Mouse (Mus musculus): Measurements from ENCODE around the gene Bbip1. TPM values are rescaled to one million over a fixed set of nuclear protein-coding genes. Genes with fewer than 3 reads are reported as not detected.
"Not testable (repeated sequence)": the region's sequence is repeated elsewhere in the genome, so short reads cannot be mapped to it uniquely, and the experiment has no call there.

Bbip1 gene
- total RNA-seq (2014; fragmentation: Nextera tagmentation) = 63.6 and 91.9 TPM in 2 replicates
- 33.7 and 37.1 TPM in 2 replicates for total RNA-seq (2017)

DNA sequence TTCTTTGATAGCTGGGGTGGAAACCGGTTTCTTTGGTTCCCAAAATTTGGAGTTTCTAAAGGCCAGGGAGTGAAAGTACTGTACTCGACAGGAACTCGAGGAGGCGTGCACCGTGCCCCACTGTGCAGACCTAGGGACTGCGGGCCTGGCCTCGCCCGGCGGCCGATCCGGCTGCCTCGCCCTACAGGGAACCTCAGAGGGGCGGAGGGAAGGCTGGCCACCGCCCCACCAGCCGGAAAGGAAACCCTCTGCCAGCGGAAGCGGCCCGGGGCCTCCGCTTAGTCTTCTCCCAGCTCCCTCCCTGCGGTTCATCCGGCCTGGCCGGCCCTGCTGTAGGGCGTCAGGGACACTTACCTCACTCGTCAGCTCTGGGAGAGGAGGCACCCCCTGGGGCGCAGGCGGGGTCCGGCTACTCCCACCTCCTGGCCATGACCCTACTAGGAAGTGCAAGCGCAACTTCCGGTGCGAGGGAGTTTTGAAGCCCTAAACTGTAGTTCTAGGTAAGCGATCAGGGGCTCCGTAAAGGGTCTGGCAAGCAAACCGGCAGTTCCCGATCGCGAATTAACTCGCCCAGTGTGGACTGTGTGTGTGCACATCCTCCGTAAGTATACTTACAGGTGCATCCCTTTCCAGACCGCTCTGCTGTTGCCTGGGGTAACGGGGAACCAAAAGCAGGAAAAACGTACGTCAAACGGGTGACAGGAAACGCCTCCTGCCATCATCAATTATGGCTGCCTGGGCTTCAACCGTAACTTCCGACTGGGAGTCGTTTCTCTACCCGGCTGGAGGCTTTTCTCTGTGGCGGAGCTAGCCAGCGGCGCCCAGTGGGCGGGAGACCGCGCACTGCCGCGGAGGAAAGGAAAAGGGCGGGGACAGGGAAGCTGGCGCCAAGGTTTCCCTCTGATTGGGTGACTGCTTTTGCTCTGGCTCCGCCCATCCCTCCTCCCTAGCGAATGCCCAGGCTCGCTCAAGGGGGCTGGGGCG lies at the start of gene Bbip1, which contains the start of gene Shoc2:
Gene Bbip1 (minus strand): TSS at position 826 of the 984 bp plus-strand sequence.
Gene Shoc2 (plus strand): TSS at position 505 of the 984 bp plus-strand sequence.
- ATAC-seq (replicated peaks; ENCODE audit: poor library complexity, severe bottlenecking) = peak; percentile 78

DNA sequence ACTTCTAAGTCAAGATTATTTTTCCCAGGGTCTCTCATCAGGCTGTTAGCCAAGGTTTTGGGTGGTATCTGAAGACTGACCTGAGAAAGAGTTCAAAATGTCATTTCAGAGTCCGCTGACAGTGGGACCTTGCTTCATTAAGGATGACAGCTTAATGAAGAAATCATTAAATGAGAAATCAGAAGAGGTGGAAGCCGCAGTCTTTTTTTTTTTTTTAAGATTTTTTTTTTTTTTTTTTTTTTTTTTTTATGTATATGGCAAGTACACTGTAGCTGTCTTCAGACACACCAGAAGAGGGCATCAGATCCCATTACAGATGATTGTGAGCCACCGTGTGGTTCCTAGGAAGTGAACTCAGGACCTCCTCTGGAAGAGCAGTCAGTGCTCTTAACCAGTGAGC lies 49.4 kb upstream of the Bbip1 start:
- no peak for ATAC-seq (replicated peaks; ENCODE audit: poor library complexity, severe bottlenecking)

DNA sequence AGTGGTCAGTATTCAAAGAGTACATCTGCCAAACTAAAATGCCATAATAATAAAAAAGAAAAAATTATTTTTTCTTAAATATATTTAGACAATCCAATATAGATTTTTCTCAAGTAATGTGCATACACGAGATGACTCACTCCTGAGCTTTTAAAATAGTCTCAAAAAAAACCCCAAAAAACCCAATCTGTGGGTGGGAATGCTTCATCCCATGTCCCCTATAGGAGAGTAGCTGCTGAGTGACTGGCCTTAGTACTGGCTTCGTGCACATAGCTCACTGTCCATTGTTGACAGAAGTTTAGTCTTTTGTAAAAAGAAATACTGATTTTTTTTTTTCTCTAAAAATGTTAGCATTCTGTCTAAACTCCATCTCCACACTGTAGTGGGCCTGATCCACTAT lies 46.1 kb upstream of the Bbip1 start:
- ATAC-seq (replicated peaks; ENCODE audit: poor library complexity, severe bottlenecking) = no peak

DNA sequence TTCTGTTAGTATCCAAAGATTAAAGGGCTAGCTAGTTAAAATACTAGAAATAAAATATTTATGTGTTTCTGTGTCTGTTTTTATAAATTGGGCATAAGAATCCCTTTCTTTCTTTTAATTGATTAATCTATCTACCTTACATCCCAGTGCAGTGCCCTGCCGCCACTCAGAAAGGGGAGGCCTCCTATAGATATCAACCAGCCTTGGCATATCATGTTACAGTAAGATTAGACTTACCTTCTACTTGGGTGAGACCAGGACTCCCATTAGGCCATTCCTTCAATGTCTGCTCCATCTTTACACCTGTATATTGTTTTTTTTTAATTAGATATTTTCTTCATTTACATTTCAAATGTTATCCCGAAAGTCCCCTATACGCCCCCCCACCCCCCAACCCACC lies 40.2 kb upstream of the Bbip1 start:
- no peak for ATAC-seq (replicated peaks; ENCODE audit: poor library complexity, severe bottlenecking)

DNA sequence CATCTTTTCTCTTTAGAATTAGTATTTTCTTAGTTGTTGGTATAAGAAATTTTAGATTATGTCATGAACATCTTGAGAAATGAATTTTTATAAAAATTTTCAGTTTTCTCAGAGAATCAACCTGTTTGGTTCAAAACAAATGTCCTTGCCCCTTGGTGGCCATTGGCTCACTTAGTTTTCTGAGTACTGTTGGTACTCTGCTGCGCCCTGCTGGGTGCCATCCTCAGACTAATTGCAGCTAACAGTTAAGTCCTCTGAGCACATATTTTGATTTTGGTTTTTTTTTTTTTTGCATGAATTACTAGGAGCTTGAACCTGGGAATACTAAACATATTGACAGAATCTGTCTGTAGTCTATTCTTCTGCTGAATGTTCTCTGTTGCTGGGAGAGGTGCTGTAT lies 38.9 kb upstream of the Bbip1 start:
- ATAC-seq (replicated peaks; ENCODE audit: poor library complexity, severe bottlenecking) = no peak

DNA sequence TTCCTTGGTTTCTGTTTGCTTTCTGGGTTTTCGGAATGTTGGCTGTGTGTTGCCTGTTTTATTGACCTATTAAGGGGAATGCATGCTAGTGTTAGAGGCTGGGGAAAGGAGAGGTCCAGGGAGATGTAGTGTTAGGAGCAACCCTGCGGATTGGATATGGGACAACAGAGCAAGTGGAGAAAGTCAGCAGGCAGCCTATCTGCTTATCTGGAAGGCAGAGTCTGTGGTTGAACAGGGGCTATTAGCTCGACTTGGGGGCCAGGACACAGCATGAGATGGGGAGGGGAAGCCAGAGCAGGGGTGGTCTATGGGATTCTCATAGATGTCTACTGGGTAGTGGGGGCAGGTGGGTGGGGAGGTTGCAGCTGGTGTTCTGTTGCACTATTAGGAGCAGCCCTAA lies 37.6 kb upstream of the Bbip1 start:
- ATAC-seq (replicated peaks; ENCODE audit: poor library complexity, severe bottlenecking) = no peak

DNA sequence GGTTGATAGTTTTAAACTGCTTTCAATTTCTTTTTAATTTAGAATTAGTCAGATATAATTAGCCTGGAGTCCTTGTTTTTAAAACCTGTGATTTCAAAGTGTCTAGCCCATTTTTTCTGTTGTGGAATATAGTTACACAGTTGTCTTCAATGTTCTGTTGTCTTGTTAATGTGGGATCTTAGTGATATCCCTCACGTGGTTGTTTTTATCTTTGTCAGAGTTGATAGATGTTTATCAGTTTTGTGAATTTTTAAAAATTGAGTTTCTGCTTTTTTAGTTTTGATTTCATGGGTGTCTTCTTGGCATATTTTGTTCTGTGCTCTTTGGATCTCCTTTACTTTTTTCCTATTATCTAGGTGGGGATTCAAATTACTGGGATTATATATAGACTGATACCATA lies 29.2 kb upstream of the Bbip1 start:
- no peak for ATAC-seq (replicated peaks; ENCODE audit: poor library complexity, severe bottlenecking)

DNA sequence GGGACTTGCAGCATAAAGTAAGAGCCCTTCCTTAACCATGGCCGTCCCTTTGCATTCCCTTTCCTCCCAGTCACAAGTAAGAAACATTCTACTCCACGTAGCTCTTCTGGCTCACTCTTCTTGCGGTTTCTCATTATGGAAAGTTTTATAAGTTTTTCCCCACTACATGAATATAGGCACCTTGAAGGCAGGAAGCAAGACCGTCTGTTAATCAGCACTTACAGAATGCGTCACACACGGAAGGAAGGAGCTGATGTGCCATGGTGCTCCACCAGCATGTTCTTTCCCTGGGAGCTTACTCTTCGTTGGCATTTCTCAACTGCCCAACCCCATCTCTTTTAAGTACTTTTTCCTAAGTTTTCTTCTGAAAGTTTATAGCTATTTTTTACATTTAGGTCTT lies 27.5 kb upstream of the Bbip1 start:
- no peak for ATAC-seq (replicated peaks; ENCODE audit: poor library complexity, severe bottlenecking)

DNA sequence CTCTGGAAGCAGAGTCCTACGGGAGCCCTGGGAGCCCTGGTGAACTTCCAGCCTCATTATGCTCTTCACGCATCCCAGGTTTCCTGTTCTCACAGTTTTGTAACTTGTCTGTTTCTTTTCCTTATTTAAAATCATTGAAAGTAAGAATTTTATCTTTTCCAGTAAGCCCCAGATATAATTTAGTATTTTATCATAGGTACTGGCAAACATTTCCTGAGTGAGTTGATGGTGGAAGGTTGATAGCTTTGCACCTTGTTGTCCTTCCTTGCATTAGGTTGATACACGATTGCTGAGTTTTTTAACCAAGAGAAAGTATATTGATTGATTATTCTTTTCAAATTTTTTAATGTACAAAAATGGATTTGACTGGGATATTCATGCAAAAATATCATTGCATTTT lies 24.8 kb upstream of the Bbip1 start:
- ATAC-seq (replicated peaks; ENCODE audit: poor library complexity, severe bottlenecking) = no peak

DNA sequence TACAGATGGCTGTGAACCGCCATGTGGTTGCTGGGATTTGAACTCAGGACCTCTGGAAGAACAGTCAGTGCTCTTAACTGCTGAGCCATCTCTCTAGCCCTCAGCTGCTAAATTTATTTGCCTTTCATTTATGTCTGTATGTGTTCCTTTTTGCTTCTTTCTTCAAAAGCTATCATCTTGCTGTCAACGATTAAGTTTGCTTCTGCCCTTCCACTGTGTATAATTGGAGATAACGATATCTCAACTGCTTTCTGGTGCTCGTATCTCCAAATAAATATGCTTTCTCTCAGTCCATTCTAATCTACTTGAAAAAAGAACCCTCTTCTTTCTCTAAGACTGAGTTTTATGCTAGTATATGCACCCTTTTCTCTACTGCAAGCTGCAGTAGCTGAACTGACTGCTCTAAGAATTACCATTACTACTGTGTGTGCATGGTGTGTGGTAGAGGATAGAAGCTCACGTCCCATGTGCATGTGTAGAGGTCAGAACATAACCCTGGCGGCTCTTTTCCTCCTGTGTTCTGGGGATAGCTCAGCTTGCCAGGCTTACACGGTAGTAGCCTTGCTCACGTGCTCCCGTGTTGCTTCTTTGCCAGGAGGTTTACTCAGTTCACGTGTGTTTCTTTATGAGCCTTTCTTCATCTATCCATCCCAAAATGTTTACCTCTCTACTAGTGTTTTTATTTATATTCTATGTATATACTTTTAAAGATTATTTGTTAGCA lies 20.6 kb upstream of the Bbip1 start:
- no peak for ATAC-seq (replicated peaks; ENCODE audit: poor library complexity, severe bottlenecking)

DNA sequence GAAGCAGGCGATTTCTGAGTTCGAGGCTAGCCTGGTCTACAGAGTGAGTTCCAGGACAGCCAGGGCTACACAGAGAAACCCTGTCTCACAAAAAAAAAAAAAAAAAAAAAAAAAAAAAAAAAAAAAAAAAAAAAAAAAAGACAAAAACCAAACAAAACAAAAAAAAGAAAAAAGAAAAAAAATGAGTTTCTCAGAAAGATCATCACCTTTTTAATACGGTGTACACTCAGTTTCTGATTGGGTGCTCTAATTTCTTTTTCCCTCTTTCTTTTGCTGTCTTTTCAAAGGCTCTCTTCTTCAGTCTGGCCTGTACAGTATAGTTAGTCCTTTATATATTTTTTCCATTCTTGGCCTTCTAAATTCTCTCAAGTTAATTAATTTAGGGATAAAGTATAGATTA lies 19.9 kb upstream of the Bbip1 start:
- ATAC-seq (replicated peaks; ENCODE audit: poor library complexity, severe bottlenecking) = not testable (repeated sequence)

DNA sequence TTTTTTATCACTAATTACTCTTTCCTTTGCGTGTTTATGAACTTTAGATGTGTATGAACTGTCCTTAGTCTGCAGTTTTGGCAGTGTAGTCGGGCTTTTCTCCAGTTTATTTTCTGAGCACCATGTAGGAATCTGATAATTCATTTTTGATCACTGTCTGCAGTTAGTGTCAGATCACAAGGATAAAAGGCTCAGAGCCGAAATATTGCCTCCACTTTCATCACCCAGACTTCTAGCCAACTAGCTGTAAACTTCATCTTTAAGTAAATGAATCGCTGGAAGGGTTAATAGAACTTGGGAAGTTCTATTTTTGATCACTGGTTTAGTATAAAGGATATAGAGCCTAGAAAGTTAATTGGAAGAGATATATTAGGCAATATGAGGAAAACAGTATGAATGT lies 18.1 kb upstream of the Bbip1 start:
- ATAC-seq (replicated peaks; ENCODE audit: poor library complexity, severe bottlenecking) = no peak

DNA sequence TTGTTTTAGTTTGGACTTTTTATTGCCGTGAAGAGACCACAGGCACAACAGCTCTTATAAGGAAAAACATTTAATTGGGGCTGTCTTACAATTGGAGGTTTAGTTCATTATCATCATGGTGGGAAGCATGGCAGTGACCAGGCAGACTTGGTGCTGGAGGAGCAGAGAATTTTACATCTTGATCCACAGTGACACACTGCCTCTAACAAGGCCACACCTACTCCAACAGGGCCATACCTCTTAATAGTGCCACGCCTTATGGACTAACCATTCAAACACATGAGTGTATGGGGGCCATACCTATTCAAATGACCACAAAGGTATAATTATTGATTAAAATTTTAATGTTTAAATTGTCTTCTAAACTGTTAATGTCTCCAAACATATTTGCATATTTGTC lies 13.1 kb upstream of the Bbip1 start:
- no peak for ATAC-seq (replicated peaks; ENCODE audit: poor library complexity, severe bottlenecking)

DNA sequence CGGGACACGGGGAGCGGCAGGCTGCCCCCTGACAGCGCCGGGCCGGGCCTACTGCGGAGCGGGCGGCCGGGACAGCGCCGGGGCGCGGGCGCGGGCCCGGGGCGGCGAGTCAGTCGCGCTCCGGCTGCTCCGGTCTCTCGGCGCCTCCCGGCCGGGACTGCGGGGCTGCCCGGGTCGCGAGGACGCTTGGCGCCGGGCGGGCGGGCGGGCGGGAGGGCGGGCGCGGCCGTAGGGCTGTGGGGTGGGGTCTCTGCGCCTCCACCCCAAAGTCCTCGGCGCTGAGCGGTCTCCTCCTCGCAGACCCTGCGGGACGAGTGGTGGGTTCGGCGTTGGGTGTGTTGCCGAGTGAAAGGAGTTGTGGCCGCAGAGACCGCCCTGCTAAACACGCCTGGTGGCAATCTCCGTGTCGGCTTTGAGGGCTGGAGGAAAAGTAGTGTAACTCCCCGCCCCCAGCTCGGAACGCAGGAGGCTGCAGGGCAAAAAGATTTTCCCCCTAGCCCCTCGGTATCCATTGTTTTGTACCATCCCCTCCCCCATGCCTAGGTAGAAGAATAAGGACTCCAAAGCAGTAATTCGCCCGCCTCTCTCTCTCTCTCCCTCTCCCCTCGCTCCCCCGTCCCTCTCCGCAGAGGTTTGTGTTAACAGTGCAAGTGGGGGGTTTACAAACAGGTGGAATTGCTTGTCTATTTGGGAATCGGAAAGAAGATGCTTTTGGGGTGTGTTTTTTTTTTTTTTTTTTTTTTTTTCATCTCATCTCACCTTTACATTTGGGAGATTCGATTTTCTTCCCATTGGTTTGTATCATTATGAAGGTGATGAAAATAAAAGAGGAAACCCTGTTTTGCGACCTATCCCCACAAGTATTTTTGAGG lies 980 bp upstream of the Bbip1 start:
- ATAC-seq (replicated peaks; ENCODE audit: poor library complexity, severe bottlenecking) = peak; percentile 3; the same call in 1 of the 2 replicates

DNA sequence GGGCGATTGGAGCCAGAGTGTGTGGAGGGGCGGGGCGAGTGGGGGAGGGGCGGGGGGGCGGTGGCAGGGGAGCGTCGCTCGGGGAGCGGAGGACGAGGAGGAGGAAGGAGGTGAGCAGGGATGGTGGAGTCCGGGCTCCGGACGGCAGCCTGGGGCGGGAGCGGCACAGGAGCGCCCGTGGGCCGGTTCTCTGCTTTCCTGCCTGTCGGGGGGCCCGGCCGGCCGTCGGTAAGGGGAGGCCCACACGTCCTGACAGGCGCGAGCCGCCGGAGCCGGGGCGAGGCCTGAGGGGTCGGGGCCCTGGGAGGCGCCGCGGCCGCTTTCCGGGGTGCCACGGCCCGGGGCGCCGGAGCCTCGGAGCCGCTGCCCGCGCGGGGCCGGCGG lies 351 bp upstream of the Bbip1 start:
- ATAC-seq (replicated peaks; ENCODE audit: poor library complexity, severe bottlenecking) = no peak

DNA sequence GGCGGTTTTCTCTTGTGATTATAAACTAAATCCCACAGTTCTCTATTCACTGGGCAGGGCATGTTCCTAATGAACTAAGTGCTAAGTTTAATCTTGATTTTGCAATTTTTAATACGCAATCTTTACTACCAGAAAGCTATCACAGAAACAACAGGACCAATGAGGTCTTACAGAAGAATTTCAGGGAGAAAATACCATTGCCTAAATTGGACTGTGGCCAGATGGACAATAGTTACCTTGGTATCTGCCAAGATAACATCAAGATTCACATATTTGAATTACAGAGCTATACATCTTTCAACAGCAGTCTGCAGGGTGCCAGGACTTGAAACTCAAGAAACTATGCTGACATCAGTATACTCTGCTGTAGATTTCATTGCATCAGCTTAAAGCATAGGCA lies 2.1 kb downstream of the Bbip1 start:
- no peak for ATAC-seq (replicated peaks; ENCODE audit: poor library complexity, severe bottlenecking)

DNA sequence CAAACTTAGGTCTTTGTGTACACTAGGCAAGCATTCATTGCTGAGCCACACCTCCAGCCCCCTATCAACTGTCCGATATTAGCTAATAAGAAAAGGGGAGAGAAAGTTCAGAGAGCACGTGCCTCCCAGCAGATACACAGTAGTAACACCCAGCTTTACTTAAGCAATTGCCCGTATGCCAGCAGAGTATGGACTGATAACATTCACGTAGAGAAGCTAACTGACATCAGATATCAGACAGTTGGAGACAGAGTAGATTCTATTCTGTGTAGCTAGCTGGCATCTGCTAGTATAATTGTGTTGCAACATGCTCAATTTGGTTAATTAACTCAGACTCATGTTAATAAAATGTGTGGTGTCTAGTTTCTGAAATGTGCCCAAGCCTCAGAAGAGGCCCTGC lies 3.3 kb downstream of the Bbip1 start:
- ATAC-seq (replicated peaks; ENCODE audit: poor library complexity, severe bottlenecking) = no peak

DNA sequence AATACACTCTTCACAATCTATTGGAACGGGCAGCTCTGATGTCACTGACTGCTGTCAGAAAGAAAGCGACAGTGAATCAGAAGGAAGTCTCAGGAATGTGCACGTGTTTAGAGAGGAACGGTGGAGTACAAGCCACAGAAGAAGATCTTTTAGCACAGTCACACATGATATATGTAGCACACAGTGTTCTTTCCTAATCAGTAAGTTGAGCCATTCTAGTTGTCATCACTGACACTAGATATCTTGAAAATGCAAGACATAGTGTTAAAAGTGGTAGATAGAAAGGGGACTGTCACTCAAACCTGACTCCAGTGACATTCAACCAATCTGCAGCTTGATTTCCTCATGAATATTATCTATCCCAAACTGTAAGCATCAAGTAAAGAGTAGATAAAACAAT lies 5.0 kb downstream of the Bbip1 start:
- no peak for ATAC-seq (replicated peaks; ENCODE audit: poor library complexity, severe bottlenecking)

DNA sequence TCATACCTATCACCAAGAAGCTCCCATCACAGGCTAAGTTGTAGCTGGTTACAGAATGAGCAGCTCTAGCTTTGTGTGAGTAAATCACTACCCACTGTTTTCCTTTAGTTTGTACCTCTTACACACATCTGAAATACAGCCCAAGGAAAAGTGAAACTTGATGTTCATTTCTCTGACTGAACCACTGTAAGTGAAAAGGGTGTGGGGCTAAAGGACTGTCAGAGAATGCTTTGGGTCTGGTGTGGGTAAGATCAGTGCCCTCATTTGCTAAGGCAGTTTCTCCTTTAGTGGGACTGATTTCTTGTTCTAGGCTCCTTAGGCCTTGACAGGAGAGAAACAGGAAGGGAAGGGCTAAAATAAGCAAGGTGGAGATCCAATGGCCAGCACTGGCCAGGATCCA lies 10.4 kb downstream of the Bbip1 start:
- ATAC-seq (replicated peaks; ENCODE audit: poor library complexity, severe bottlenecking) = 0 out of 2 replicates have a peak, but pooled peaks have one; percentile 16

DNA sequence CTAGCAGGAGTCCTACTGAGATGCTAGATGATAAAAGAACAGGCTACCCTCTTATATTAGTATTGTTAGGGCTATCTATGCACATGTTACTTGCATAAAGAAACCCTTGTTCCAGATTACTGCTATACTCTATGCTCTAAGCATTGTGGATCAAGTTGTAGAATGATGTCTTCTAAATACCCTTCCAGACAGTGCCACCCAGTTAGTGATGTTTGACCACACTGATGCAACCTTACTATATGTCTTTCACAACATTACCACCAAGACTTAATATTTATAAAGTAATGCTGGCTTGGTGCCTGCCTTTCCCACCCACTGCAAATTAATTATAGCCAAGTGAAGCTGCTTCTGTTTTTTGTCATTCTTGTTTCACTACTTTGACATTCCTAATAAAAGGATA lies 11.4 kb downstream of the Bbip1 start:
- ATAC-seq (replicated peaks; ENCODE audit: poor library complexity, severe bottlenecking) = peak; percentile 69
